Mouse (Mus musculus) liver, embryonic 13.5 days (tissue): ENCODE results near the gene Ctc1. TPM values are rescaled to one million over a fixed set of nuclear protein-coding genes. Genes with fewer than 3 reads are reported as not detected.

Experiments
- ATAC-seq: fragments of 200-750 bp; cut with Nextera tagmentation; 2 replicates; pipeline ENCODE4 v1.8.0; 2017; ENCODE audit warnings: low read depth, mild to moderate bottlenecking, moderate number of reproducible peaks, moderate library complexity
- DNase-seq: peaks from one replicate; pipeline ENCODE4 v3.0.0; 2022
- H3K27ac ChIP-seq: fragments of 300-500 bp; sonication (generic); 2 replicates; pipeline ENCODE4 v1.5.1; 2015; ENCODE audit warnings: moderate library complexity, mild to moderate bottlenecking, inconsistent platforms
- H3K27me3 ChIP-seq: fragments of 300-500 bp; sonication (generic); 2 replicates; pipeline ENCODE4 v1.6.1; 2015; ENCODE audit warnings: mild to moderate bottlenecking, inconsistent platforms
- H3K36me3 ChIP-seq: fragments of 300-500 bp; sonication (generic); 2 replicates; pipeline ENCODE4 v1.6.1; 2015; ENCODE audit warnings: mild to moderate bottlenecking, inconsistent platforms
- H3K4me1 ChIP-seq: fragments of 300-500 bp; sonication (generic); replicated peaks from 2 replicates; pipeline ENCODE4 v1.6.1; 2015; ENCODE audit warnings: inconsistent platforms
- H3K4me2 ChIP-seq: fragments of 300-500 bp; sonication (generic); 2 replicates; pipeline ENCODE4 v1.6.1; 2015; ENCODE audit warnings: inconsistent platforms, mild to moderate bottlenecking, moderate library complexity
- H3K4me3 ChIP-seq: fragments of 300-500 bp; sonication (generic); replicated peaks from 2 replicates; pipeline ENCODE4 v1.5.1; 2015; ENCODE audit warnings: mild to moderate bottlenecking, inconsistent platforms
- H3K9ac ChIP-seq: fragments of 300-500 bp; sonication (generic); 2 replicates; pipeline ENCODE4 v1.6.1; 2015; ENCODE audit warnings: mild to moderate bottlenecking, inconsistent platforms
- H3K9me3 ChIP-seq: fragments of 300-500 bp; sonication (generic); replicated peaks from 2 replicates; pipeline ENCODE4 v1.6.1; 2016; ENCODE audit warnings: inconsistent platforms
- WGBS: fragments of 180-500 bp; shearing (Covaris S2); methylation state at CpG from one replicate; pipeline ENCODE4 v1.1.7; 2015; ENCODE audit not compliant: insufficient replicate concordance; 5-methylcytosine and 5-hydroxymethylcytosine counted together
- polyA plus RNA-seq: library from polyadenylated mRNA; unstranded; fragments of >200 nt; fragmentation: Nextera tagmentation; extraction: Ambion mirVana; gene quantifications from 2 replicates; pipeline ENCODE4 v1.2.1, GENCODE M21; 2015

The Ctc1 gene
- polyA plus RNA-seq, 1 experiment from 2014 or later, result 16.9 TPM

GRCm38 (mm10) chr11:69072234-69072633, 56.5 kb downstream of the Ctc1 start:
- peak overlapping the region; percentile 46 for H3K4me3 ChIP-seq
- H3K4me1 ChIP-seq, result peaks cover 57% of the 10 kb centered on the region
- 80% methylated on average over 11 of the region's 11 CpGs for WGBS
- H3K4me2 ChIP-seq, result peak overlapping the region; percentile 89
- H3K27ac ChIP-seq, result peak overlapping the region; percentile 90
- no peaks in the 10 kb centered on the region for H3K27me3 ChIP-seq
- DNase-seq (no peak), ATAC-seq (no peak)
- H3K36me3 ChIP-seq, result no peaks in the 10 kb centered on the region
- peak overlapping the region; percentile 85 for H3K9ac ChIP-seq
- no peaks in the 10 kb centered on the region for H3K9me3 ChIP-seq

- Histone ChIP-seq H3K36me3 (no peaks in the 10 kb centered on the region), H3K4me1 (peaks cover 55% of the 10 kb centered on the region), H3K27me3 (no peaks in the 10 kb centered on the region), H3K4me2 (peak overlapping the region; percentile 89), H3K27ac (peak overlapping the region; percentile 90), H3K9me3 (no peaks in the 10 kb centered on the region), H3K9ac (peak overlapping the region; percentile 85), H3K4me3 (peak overlapping the region; percentile 46)
- DNase-seq (no peak), ATAC-seq (no peak)
- 14% methylated on average over 9 of the region's 9 CpGs for WGBS
Observed at GRCm38 (mm10) chr11:69072666-69073064, 57.0 kb downstream of the Ctc1 start.

- WGBS, result under 1% methylated on average over 14 of the region's 14 CpGs
- Histone ChIP-seq H3K4me3 (peak overlapping the region; percentile 46), H3K4me1 (peaks cover 53% of the 10 kb centered on the region), H3K27me3 (no peaks in the 10 kb centered on the region), H3K4me2 (peak overlapping the region; percentile 89), H3K9me3 (no peaks in the 10 kb centered on the region), H3K9ac (peak overlapping the region; percentile 85), H3K27ac (peak overlapping the region; percentile 90), H3K36me3 (no peaks in the 10 kb centered on the region)
- ATAC-seq (peak; percentile 79), DNase-seq (peak; percentile 79)
Observed at GRCm38 (mm10) chr11:69073065-69073888, 57.6 kb downstream of the Ctc1 start.

- no peak for DNase-seq
- WGBS, result 46% methylated on average over 6 of the region's 6 CpGs
- Histone ChIP-seq H3K27me3 (no peaks in the 10 kb centered on the region), H3K9ac (peak overlapping the region; percentile 85), H3K27ac (peak overlapping the region; percentile 90), H3K36me3 (no peaks in the 10 kb centered on the region), H3K4me3 (no peak overlapping the region), H3K4me2 (peak overlapping the region; percentile 16), H3K4me1 (peaks cover 53% of the 10 kb centered on the region), H3K9me3 (no peaks in the 10 kb centered on the region)
- ATAC-seq, result no peak
Observed at GRCm38 (mm10) chr11:69073951-69074775, 58.5 kb downstream of the Ctc1 start.

- 39% methylated on average over 2 of the region's 2 CpGs for WGBS
- ATAC-seq (no peak), DNase-seq (no peak)
- H3K9ac ChIP-seq, result peak overlapping the region; percentile 85
- no peaks in the 10 kb centered on the region for H3K27me3 ChIP-seq
- no peaks in the 10 kb centered on the region for H3K9me3 ChIP-seq
- peaks cover 49% of the 10 kb centered on the region for H3K4me1 ChIP-seq
- H3K27ac ChIP-seq, result peak overlapping the region; percentile 90
- H3K4me3 ChIP-seq, result no peak overlapping the region
- no peaks in the 10 kb centered on the region for H3K36me3 ChIP-seq
- H3K4me2 ChIP-seq, result peak overlapping the region; percentile 16; the same call in 1 of the 2 replicates
Observed at GRCm38 (mm10) chr11:69074776-69075069, 59.0 kb downstream of the Ctc1 start.

DNA sequence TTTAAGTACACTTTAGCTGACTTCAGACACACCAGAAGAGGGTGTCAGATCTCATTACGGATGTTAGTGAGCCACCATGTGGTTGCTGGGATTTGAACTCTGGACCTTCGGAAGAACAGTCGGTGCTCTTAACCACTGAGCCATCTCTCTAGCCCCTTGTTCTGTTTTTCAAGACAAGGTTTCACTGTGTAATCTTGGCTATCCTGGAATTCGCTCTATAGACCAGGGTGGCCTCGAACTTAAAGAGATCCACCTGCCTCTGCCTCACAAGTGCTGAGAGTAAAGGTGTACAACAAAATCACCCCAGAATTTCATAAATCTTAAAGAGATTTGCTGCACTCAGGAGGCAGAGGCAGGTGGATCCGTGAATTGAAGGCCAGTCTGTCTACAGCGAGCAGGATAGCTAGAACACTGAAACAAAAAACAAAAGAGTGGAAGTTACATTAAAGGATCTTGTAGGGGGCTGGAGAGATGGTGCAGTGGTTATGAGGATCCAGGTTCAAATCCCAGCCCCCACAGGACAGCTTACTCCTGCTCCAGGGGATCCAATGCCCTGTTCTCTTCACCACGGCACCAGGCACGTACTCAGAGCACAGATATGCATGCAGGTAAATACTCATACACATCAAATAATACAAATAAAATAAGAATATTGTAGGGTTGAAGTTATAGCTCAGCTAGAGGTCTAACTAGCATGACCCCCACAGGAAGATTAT, 60.2 kb downstream of the Ctc1 start:
- peaks cover 45% of the 10 kb centered on the region for H3K4me1 ChIP-seq
- 27% methylated on average over 9 of the region's 9 CpGs for whole genome bisulfite sequencing
- H3K27ac ChIP-seq, result no peak overlapping the region
- H3K9ac ChIP-seq, result no peak overlapping the region
- H3K4me2 ChIP-seq, result no peak overlapping the region
- no peaks in the 10 kb centered on the region for H3K36me3 ChIP-seq
- H3K9me3 ChIP-seq, result no peaks in the 10 kb centered on the region
- DNase-seq (peak; percentile 52), ATAC-seq (no peak)
- H3K4me3 ChIP-seq, result no peak overlapping the region
- no peaks in the 10 kb centered on the region for H3K27me3 ChIP-seq

DNA sequence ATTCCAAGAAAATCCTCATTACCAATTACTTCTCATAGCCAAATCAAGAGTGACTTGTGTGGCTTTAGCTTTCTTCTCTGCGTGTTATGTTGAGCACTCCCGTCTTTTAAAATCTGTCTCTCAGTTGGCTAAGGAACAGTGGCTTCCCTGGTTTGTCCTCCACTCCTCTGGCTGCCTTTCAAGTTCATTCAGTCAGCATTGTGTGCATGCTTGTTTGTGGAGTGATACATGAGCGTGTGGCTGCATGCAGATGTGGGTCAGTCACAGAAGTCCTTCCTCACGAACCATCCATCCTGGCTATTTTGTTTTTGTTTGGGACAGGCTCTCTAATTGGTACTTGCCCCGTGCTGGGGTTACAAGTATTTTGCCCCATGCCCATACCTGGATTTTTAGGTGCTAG, 60.9 kb downstream of the Ctc1 start:
- Histone ChIP-seq H3K9ac (no peak overlapping the region), H3K9me3 (no peaks in the 10 kb centered on the region), H3K4me3 (no peak overlapping the region), H3K36me3 (no peaks in the 10 kb centered on the region), H3K27ac (no peak overlapping the region), H3K27me3 (no peaks in the 10 kb centered on the region), H3K4me1 (peaks cover 39% of the 10 kb centered on the region), H3K4me2 (no peak overlapping the region)
- WGBS, result 67% methylated on average over 5 of the region's 5 CpGs
- no peak for DNase-seq
- ATAC-seq, result no peak

GRCm38 (mm10) chr11:69077316-69077715, 61.6 kb downstream of the Ctc1 start:
- no peak overlapping the region for H3K4me3 ChIP-seq
- no peak overlapping the region for H3K9ac ChIP-seq
- no peaks in the 10 kb centered on the region for H3K27me3 ChIP-seq
- 83% methylated on average over 9 of the region's 9 CpGs for WGBS
- no peaks in the 10 kb centered on the region for H3K36me3 ChIP-seq
- DNase-seq (no peak), ATAC-seq (no peak)
- no peaks in the 10 kb centered on the region for H3K9me3 ChIP-seq
- no peak overlapping the region for H3K4me2 ChIP-seq
- H3K27ac ChIP-seq, result no peak overlapping the region
- peaks cover 31% of the 10 kb centered on the region for H3K4me1 ChIP-seq

GRCm38 (mm10) chr11:69078041-69078440, 62.3 kb downstream of the Ctc1 start:
- H3K9ac ChIP-seq, result no peak overlapping the region
- WGBS, result 70% methylated on average over 6 of the region's 6 CpGs
- ATAC-seq (no peak), DNase-seq (no peak)
- H3K9me3 ChIP-seq, result no peaks in the 10 kb centered on the region
- no peaks in the 10 kb centered on the region for H3K27me3 ChIP-seq
- H3K27ac ChIP-seq, result no peak overlapping the region
- no peak overlapping the region for H3K4me3 ChIP-seq
- H3K4me2 ChIP-seq, result no peak overlapping the region
- no peaks in the 10 kb centered on the region for H3K36me3 ChIP-seq
- H3K4me1 ChIP-seq, result peaks cover 27% of the 10 kb centered on the region

DNA sequence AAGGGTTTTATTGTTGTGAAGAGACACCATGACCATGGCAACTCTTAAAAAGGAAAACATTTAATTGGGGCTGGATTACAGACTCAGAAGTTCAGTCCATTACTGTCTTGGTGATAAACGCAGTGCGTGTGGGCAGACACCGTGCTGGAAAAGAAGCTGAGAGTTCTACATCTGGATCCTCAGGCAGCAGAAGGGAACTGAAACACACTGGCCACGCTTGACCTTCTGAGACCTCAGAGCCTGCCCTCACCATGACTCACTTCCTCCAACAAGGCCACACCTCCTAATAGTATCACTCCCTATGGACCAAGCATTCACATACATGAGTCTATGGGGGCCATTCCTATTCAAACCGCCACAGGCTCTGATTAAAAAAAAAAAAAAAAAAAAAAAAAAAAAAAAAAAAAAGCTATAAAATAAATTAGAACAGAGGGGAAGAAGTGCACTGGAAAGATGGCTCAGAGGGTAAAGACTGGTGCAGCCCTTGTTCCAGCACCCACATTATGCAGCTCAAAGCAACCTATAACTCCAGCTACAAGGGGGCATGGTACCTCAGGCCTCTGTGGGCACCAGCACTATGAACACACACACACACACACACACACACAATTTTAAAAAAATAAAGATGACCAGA, 63.2 kb downstream of the Ctc1 start:
- DNase-seq, result no peak
- 51% methylated on average over 5 of the region's 5 CpGs for WGBS

More for the DNA sequence above, 63.2 kb downstream of the Ctc1 start:
- Histone ChIP-seq H3K4me1 (peaks cover 20% of the 10 kb centered on the region), H3K27me3 (no peaks in the 10 kb centered on the region), H3K9ac (no peak overlapping the region), H3K36me3 (no peaks in the 10 kb centered on the region), H3K27ac (no peak overlapping the region), H3K4me2 (no peak overlapping the region), H3K4me3 (no peak overlapping the region), H3K9me3 (no peaks in the 10 kb centered on the region)
- ATAC-seq, result peak; percentile 22; the same call in 1 of the 2 replicates
